Mouse (Mus musculus): ENCODE results near the gene Spic. TPM values are rescaled to one million over a fixed set of nuclear protein-coding genes. Genes with fewer than 3 reads are reported as not detected.
"Not testable (repeated sequence)": the region's sequence is repeated elsewhere in the genome, so short reads cannot be mapped to it uniquely, and the experiment has no call there.

Spic gene
- 1 to 10 TPM; 3.4 to 4.8 TPM for total RNA-seq (2021)
- long read RNA-seq, experiment 1, partial matches to known transcripts, result 0 of 5 reads
- long read RNA-seq, experiment 1, other reads (novel, unspliced or antisense), result 3 of 5 reads
- long read RNA-seq, experiment 2, partial matches to known transcripts, result 0 of 4 reads
- long read RNA-seq, experiment 2, other reads (novel, unspliced or antisense), result 3 of 4 reads

- DNase-seq (ENCODE audit: low spot score in 2 of 2), result no peak
Observed at GRCm38 (mm10) chr10:88684925-88685324, at the start of gene Spic. Gene Spic (minus strand): TSS chr10:88685015.

GRCm38 (mm10) chr10:88732309-88732622 is 47.5 kb upstream of the Spic start:
- no peak for DNase-seq (ENCODE audit: low spot score in 2 of 2)

- peak in 1 of 2 experiments; percentile 9 for DNase-seq (ENCODE audit: low spot score in 2 of 2)
Observed at GRCm38 (mm10) chr10:88731496-88732308, 46.9 kb upstream of the Spic start.

DNA sequence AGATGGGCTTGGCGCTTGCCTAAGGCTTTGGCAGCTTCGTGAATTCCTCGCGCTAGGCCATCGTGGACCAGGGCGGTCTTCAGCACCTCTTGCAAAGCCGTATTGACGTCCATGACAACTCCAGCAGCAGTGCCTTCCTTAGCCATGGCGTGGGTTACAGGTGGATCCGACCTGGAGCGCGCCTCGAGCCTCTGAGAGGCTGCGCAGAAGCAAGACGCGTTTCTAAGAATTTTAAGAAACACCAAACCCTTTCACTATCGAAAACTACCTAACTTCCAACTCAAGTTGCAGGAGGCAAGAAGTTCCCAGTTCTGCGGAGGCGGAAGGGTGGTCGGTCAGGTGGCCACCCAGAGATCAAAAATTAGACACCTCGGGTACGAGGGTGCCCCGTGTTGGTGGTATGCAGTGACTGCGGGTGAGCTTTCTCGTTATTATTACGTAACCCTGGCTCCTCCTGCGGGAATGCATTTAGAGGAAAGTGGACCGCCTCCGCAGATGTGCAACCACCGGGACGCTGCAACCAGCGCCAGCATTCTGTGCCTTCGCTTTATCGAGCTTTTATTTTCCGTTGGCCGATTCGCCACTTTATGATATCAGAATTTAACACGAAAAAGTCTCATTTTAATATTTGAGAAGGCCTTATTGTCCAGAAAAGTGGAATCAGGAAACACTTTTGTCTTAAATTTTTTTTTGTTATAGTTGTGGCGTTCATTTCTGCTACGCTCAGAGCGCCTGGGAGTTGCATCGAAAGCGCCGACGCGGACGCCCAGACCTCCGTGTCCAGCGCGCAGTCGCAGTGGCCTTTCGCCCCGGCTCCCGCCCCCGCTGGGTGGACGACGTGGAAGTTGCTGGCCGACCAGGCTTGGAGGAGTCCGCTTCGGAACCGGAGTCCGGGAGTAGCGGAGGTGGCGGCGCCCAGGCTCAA is 46.0 kb upstream of the Spic start, which contains the start of gene Arl1:
TSS of gene Arl1 (plus strand) at position 288 of the 925 bp plus-strand sequence.
- peak; percentile 85 for DNase-seq (ENCODE audit: low spot score in 2 of 2)

GRCm38 (mm10) chr10:88728166-88728565 is 43.4 kb upstream of the Spic start:
- no peak for DNase-seq (ENCODE audit: low spot score in 2 of 2)

DNA sequence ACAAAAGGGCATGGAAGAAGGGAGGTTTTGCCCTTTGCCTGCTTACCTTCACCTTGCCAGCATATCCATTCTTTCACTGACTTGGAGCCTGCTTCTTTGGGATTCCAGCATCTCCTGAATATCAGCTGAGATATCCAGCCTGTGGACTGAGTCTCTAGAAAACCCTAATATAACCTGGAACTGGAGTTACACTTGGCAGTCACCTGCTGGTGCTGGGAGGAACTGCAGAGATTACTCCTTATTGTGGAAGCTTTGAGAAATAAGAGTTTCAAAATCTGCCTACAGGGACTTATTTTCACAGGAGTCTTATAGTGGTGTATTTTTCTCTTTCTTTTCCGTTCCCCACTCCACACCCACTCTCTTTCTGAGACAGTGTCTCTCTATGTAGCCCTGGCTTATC is 42.3 kb upstream of the Spic start:
- DNase-seq (ENCODE audit: low spot score in 2 of 2), result no peak

DNA sequence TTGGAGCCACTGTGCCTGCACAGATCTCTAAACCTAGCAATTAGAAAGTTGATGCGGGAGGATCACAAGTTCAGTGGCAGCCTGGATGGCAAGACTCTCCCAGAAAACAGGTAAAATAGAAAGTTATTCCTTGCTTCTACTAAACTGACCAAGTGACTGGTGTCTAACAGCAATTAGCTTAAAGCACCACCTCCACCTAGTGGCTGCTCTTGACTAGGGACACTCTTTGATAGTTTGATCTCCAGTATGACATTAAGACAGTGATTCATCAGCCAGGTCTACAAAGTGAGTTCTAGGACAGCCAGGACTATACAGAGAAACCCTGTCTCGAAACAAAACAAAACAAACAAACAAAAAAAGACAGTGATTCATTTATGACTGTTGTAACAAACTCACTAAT is 40.5 kb upstream of the Spic start:
- DNase-seq (ENCODE audit: low spot score in 2 of 2), result no peak

GRCm38 (mm10) chr10:88719618-88720017 is 34.8 kb upstream of the Spic start:
- DNase-seq (ENCODE audit: low spot score in 2 of 2), result no peak

- no peak for DNase-seq (ENCODE audit: low spot score in 2 of 2)
Observed at GRCm38 (mm10) chr10:88717756-88718025, 32.9 kb upstream of the Spic start.

DNA sequence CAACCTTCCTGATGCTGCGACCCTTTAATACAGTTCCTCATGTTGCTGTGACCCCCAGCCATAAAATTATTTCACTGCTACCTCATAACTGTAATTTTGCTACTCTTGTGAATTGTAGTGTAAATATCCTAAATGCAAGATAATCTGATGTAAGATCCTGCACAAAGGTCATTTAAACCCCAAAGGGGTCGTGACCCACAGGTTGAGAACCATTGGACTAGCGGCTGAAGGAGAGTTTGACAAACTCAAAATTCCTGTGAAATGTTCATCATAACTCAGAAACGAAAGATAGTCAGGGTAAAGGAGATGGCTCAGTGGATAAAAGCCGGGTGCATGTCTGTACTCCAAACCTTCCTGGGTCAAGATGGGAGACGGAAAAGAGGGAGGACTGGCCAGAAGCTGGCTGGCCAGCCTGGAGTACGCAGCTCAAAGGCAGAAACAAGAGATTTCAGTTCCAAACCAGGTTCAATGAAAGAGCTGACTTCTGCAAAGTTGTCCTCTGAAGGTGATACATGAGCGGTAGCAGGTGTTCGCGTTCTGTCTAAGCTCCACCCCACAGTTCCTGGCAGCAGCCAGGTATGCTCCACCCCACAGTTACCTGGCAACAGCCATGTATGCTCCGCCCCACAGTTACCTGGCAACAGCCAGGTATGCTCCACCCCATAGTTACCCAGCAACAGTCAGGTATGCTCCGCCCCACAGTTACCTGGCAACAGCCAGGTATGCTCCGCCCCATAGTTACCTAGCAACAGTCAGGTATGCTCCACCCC is 32.4 kb upstream of the Spic start:
- no peak for DNase-seq (ENCODE audit: low spot score in 2 of 2)

GRCm38 (mm10) chr10:88715621-88716020 is 30.8 kb upstream of the Spic start:
- DNase-seq (ENCODE audit: low spot score in 2 of 2), result no peak

GRCm38 (mm10) chr10:88714744-88715143 is 29.9 kb upstream of the Spic start:
- no peak for DNase-seq (ENCODE audit: low spot score in 2 of 2)

- DNase-seq (ENCODE audit: low spot score in 2 of 2), result no peak
Observed at GRCm38 (mm10) chr10:88712359-88712758, 27.5 kb upstream of the Spic start.

- no peak for DNase-seq (ENCODE audit: low spot score in 2 of 2)
Observed at GRCm38 (mm10) chr10:88708671-88709523, 24.1 kb upstream of the Spic start.

GRCm38 (mm10) chr10:88700938-88701337 is 16.1 kb upstream of the Spic start:
- no peak for DNase-seq (ENCODE audit: low spot score in 2 of 2)

GRCm38 (mm10) chr10:88682904-88683563 is 1.8 kb downstream of the Spic start:
- no peak for DNase-seq (ENCODE audit: low spot score in 2 of 2)

DNA sequence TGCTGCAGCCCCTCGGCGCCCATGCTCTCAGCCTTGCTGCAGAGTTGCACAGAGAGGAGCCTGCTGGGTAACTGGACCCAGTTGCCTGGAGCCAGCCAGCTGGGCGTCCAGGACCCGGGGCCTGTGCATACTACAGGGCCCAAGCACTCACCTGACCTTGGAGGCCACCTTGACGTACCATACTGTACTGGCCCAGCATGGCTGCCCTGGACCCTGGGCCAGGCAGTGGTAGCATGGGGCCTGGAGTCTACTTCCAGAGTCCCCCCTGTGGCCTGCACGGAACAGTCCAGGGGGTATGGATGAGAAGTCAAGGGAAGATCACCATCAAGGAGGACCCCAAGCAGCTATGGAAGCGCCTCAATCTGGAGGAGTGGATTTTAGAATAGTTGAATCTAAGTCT is 12.0 kb downstream of the Spic start:
- DNase-seq (ENCODE audit: low spot score in 2 of 2), result no peak

DNA sequence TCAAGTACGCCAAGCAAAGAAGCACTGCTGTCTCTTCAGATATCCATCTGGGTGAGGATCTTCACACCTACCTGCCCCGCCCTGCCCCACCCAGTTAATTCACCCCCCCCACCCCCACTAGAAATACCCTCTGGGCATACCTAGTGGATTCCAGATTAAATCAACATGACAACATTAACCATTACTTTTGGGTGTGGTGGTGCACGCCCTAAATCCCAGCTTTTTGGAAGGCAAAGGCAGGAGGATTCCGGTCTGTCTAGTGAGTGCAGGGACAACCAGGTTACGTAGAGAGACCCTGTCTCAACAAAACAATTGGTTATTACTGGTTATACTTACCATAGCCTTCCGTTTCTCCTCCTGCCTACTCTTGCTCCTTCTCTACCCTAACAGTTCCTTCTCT is 12.7 kb downstream of the Spic start:
- no peak for DNase-seq (ENCODE audit: low spot score in 2 of 2)

GRCm38 (mm10) chr10:88669719-88670118 is 15.1 kb downstream of the Spic start:
- no peak for DNase-seq (ENCODE audit: low spot score in 2 of 2)

GRCm38 (mm10) chr10:88663856-88664255 is 21.0 kb downstream of the Spic start:
- not testable (repeated sequence) for DNase-seq (ENCODE audit: low spot score in 2 of 2)
